Mouse (Mus musculus) left cerebral cortex, postnatal 14 days (tissue): ENCODE results near the gene Tctex1d4. TPM values are rescaled to one million over a fixed set of nuclear protein-coding genes. Genes with fewer than 3 reads are reported as not detected.

Experiments used
- DNase-seq, 2 experiments: peaks; one replicate each; pipeline ENCODE4 v3.0.0; 2021 to 2022; ENCODE audit warnings: low spot score in 2 of 2, mixed read lengths in 1 of 2
- intact Hi-C: fragments of 180-260 bp; cut with DNase I; formaldehyde crosslinking; loops from one replicate; pipeline ENCODE4 v1.15.1; 2025
- total RNA-seq, 2 experiments: library from RNA; stranded (reverse); gene quantifications; 2 replicates each; pipeline ENCODE4 v1.2.3; 2021

Gene Tctex1d4
- total RNA-seq, 2 experiments from 2014 or later: not detected

DNA sequence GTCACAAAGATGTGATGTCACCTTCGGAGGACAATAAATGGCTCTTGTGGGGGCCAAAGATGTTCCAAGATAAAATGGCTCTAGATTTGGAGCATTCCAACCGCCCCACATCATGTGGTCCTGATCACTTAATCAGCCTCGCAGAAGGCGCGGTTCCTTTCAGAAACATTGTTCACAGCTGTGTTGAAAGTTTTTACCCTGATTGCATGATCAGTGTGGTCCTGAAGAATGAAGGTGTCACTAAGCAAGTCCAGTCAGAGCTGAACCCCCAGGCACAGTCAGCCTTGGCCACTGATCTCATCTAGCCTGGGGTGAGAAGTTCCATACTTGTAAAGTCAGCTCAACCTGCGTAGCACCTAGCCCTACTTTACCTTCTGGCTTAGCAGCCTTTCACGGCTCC is 8.7 kb upstream of the Tctex1d4 start:
- no peak for DNase-seq
- intact Hi-C loops: no loop called here

DNA sequence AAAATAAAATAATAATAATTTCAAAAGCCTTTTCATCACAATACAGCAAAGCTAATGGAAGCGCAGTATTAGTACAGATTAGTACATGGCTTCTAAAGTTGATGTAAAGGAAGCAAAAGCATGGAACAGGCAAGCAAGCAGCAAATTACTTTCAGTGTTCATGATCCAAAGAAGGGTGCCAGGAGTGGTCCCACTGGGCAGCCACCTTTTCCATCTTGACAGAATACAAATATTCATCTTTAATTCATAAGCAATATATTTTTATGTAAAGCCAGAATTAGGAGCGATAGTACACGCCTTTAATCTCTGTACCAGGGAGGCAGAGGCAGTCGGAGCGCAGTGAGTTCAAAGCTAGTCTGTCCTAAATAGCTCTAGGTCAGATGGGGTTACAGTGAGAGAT is 7.0 kb upstream of the Tctex1d4 start:
- DNase-seq: no peak
- intact Hi-C loops: loop anchor here (2.0 kb wide), 1 partner anchor 125 kb away; the partner anchor contains the start of genes Hectd3 and Urod

DNA sequence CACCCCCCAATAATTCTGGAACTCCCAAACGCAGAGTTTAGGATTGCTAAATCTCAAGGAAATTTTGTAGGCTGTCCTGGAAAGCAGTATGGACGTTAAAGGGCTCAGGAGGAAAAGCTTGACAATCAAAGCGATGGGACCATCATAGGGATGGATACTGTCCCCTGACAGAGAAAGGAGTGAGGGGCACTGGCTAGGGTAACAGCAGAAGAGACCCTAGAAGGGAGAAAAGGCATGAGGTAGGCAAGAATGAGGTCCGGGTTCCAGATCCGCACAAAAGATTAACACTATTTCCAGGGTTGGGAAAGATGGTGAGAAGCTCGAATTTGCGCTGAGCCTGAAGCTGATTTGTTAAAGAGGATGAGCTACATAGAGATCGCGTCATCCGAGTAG is 6.5 kb upstream of the Tctex1d4 start:
- no peak for DNase-seq
- intact Hi-C loops: loop anchor here (2.0 kb wide), 1 partner anchor 125 kb away; the partner anchor contains the start of genes Hectd3 and Urod

- intact Hi-C loops: loop anchor here (2.0 kb wide), 1 partner anchor 126 kb away; the partner anchor contains the start of genes Hectd3 and Urod
- peak; percentile 93 to 97 for DNase-seq
Observed at GRCm38 (mm10) chr4:117120445-117121414, 5.9 kb upstream of the Tctex1d4 start.

DNA sequence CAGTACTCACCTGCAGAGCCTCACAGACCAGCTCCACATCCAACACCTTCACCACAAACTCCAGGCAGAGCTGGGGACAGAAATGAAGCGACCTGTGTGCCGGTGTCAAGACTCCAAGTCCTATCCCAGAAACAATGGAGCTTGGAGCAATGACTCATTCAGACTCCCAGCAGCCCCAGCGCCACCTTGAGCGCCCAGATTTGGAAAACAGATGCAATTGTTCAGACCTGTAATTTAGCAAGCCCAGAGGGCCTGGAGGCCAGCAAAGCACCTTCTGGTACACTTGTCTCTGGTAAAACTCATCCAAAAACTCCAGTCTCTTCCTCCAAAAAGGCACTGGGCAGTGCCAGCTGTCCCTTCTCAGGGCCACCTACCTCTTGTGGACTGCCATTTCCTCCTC is 4.4 kb upstream of the Tctex1d4 start:
- intact Hi-C loops: no loop called here
- no peak for DNase-seq

GRCm38 (mm10) chr4:117123546-117124217 is 2.9 kb upstream of the Tctex1d4 start:
- intact Hi-C loops: no loop called here

DNA sequence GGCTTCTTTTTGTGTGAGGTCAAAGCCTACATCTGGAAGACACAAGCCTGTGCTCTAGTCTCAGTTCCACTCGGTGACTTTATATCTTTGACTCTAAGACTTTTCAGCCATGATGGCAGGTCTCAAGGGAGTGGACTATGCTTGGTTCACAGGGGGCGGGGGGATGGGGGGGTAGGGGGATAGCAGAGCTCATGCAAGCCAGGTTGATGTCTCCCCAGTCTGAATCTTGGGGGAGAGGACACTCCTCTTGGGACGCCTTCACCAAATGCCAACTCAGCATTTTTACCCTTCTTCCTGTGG is 2.4 kb upstream of the Tctex1d4 start:
- intact Hi-C loops: no loop called here
- no peak for DNase-seq

More at GRCm38 (mm10) chr4:117123546-117124217, 2.9 kb upstream of the Tctex1d4 start:
- DNase-seq: no peak

DNA sequence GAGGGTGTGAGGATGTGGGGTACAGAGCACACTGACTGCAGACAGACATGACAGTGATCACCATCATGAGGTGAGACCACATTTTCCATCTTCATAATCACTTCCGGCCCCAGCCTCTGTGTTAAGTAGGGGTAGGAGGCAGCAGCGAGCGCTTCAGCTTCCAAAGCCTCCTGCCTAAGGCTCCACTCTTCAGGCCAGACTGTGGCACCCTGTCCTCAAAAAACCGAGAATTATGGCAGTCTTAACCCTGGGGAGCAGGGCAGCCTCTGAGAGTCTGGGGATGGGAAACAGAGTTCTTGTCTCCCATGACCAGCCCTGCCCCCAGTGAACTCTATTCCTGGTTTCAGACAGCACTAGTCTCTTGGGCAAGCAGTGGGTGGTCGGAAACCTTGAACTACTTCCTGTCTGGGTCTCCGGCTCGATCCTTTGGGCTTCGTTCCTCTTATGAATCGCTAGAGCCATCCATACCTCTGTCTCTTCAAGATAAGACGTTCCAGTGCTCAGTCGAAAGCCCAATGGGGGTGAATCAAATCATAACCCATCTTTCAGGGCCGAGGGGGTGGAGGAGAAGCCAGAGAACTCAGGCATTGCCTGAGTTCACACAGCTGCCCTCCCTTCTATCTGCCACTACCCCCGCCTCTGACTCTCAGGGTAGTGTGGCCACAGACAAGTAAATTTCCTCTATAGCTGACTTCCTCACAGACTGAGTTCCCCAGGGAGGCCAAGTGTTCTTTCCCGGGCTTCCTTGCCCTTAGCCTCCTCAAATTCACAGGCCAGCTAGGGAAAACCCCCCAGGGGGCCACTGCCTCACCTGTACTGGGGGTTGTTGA is 1.9 kb upstream of the Tctex1d4 start:
- peak; percentile 40 to 58 for DNase-seq
- intact Hi-C loops: no loop called here

GRCm38 (mm10) chr4:117125348-117125909 is 1.2 kb upstream of the Tctex1d4 start, which contains the start of gene Btbd19:
Gene Btbd19, minus strand, starts transcription at chr4:117125725.
- intact Hi-C loops: no loop called here
- peak; percentile 78 to 84 for DNase-seq

DNA sequence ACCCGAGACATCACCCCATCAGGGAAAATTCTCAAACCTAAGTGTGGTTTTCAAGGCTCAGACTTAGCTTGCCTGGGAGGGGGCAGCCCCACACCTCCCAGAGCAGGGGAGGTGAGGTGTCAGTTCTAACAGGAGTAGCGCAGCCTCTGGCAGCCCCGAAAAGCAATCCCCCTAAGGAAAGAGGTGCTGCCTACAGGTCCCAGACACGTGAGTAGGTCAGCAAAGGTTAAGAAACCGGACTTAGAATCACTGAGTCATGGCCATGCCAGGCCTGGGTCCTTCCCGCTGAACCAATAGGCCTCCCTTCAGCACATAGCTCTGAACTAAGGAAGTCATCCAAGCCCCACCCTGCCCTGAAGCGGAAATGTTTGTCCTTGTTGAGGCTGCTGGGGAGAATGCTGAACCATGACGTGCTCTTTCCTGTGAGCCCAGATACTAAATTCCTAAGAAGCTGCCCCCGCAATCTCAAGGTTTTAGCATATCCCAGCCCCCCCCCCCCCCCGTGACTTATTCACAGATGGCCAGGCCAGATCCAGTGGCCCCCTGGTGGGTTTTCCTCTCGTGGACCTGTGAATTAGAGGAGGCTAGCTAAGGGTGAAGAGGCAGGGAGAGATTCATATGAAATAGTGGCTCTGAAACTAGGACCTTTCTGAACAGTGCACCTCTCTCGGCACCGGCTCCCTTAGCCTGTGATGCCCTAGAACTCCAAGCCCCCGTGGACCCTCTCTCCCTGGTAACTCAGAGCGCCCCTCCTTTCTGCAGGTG is 502 bp upstream of the Tctex1d4 start:
- intact Hi-C loops: no loop called here
- peak; percentile 44 to 69 for DNase-seq

GRCm38 (mm10) chr4:117127991-117128686 is 1.5 kb downstream of the Tctex1d4 start:
- DNase-seq: no peak
- intact Hi-C loops: no loop called here

GRCm38 (mm10) chr4:117130790-117131189 is 4.2 kb downstream of the Tctex1d4 start:
- DNase-seq: no peak
- intact Hi-C loops: no loop called here

DNA sequence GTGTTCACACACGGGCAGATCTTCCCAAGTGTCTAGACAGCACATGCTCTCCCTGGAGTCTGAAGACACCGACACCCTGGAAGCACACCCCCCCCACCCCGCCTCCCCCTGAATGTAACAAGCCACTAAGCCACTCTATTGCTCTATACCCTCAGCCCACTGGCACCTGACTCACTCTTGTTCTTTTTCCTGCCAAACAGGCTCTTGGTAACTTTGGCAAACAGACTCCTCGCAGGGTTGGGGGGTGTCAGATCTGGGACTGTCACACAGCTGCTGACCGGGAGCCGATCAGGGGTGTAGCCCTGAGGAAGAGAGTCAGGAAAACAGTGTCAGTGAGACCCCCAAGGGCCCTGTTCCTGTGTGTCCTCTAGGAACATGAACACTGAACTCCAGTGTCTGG is 4.6 kb downstream of the Tctex1d4 start:
- DNase-seq: no peak
- intact Hi-C loops: no loop called here

- no peak for DNase-seq
- intact Hi-C loops: no loop called here
Observed at GRCm38 (mm10) chr4:117131890-117132793, 5.5 kb downstream of the Tctex1d4 start.

DNA sequence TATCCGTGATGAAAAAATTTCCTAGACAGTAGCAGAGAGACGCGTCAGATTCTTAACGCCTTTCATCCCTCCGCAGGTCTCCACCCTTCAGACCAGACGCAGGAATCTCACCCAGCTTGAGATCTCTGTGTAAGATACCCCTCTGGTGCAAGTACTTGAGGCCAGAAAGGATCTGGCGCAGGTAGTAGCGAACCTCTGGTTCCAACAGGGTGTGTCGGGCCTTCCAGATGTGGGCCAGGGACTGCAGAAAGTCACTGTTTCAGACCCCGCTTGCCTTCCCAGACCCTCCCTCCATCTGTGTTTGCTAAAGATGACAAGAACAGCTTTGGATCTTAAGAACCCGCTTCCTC is 6.2 kb downstream of the Tctex1d4 start:
- no peak for DNase-seq
- intact Hi-C loops: no loop called here

DNA sequence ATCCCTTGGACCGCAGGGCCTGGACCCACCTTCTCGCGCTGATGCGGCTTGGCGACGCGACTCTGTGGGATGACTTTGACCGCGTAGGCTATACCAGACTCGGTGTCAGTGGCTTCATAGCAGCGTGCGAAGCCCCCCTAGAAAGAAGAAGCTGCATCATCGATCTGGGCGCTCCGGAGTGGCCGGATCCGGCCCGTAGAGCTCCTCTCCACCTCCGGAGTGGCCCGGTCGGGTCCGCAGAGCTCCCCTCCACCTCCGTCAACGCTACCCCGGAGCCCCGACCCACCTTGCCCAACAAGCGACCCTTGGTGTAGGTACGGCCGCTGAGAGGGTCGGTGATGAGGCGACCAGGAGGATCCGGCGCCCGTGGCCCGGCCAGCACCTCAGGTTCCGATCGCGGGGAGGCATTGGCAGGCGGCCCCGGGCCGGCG is 6.8 kb downstream of the Tctex1d4 start:
- intact Hi-C loops: no loop called here
- no peak for DNase-seq
